Mouse (Mus musculus): ENCODE results near the gene Ak9.

DNA sequence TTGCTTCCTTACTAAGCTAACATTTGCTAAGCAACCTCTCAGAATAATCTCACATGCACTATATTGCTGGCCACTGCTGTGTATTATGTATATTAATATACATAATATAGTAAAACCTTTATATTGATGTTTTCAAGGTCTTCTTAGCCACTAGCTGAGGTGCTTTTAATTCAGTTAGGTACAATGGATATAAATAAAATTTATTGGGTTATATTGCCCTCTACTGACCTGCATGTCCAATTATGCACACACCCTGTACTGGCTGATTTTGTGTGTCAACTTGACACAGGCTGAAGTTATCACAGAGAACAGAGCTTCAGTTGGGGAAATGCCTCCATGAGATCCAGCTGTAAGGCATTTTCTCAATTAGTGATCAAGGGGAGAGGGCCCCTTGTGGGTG is 41.9 kb upstream of the Ak9 start:
- no peak for TF ChIP-seq CTCF (conservative IDR thresholded peaks at IDR 0.05; ENCODE audit: insufficient read depth, insufficient read length, low read depth, low read length)
- no peak for TF ChIP-seq POLR2A (IDR thresholded peaks at IDR 0.05; ENCODE audit: low read depth, low read length)

Data from kidney, adult 2 months (tissue).